Mouse (Mus musculus): ENCODE data around the gene Cyp2s1.

DNA sequence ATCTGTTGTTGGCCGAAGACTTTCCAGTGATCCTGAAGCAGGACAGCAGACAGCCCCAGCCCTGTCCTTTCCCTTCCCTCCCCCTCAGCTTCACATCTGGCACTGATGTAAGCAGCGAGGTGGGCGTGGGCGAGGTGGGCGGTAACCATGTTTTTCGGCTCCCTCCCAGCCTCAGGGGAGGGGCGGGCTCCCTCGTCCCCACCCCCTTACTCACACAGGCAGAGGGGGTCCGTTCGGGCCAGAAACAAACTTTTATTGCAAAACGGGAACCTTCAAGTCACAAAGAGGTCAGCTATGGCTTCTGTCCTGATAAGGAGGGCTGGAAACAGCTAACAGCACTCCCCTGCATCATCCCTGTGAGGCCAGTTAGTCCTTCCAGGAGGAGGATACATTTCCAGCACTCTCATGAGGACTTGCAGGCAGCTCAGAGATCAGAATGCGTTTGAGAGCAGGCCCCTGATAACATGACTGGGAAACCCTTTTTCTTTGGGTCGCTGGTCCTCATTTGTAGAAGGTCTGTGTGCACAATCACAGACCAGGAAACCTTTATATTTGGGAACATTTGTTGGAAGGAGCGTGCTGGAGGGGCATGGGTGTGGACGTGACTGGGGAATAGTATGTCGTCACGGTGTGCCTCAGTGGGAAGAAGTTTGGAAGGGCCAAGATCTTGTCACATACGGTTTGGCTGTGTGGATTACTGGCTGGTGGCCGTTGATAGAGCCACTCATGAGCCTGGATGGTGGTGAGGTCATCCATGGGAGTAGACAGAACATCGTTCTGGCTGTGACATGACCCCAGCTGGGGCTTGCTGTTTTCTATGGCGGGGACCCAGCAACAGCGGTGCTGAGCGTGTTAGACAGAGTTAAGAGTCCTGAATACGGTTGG lies 14.2 kb downstream of the Cyp2s1 start:
- TF ChIP-seq CTCF (IDR thresholded peaks at IDR 0.05 in 2 of 3, conservative IDR thresholded peaks at IDR 0.05 in 1 of 3; ENCODE audit: control insufficient read depth in 1 of 3, insufficient read depth in 1 of 3, low read depth in 2 of 3, low read length in 3 of 3, poor library complexity in 1 of 3, severe bottlenecking in 1 of 3), result no peak
- TF ChIP-seq POLR2A (IDR thresholded peaks at IDR 0.05; ENCODE audit: control insufficient read depth in 1 of 2, insufficient read depth in 1 of 2, low read depth in 1 of 2, low read length in 2 of 2, poor library complexity in 1 of 2), result no peak
- TF ChIP-seq CHD2 (IDR thresholded peaks at IDR 0.05; ENCODE audit: low read length), result no peak
- TF ChIP-seq EP300 (IDR thresholded peaks at IDR 0.05; ENCODE audit: low read depth in 1 of 2, low read length in 2 of 2), result no peak
- no peak for TF ChIP-seq POLR2AphosphoS2 (IDR thresholded peaks at IDR 0.05; ENCODE audit: low read length)
- no peak for TF ChIP-seq NELFE (IDR thresholded peaks at IDR 0.05; ENCODE audit: low read depth, low read length)
